Mouse (Mus musculus): ENCODE measurements around the gene Tspoap1.

Gene Tspoap1

DNA sequence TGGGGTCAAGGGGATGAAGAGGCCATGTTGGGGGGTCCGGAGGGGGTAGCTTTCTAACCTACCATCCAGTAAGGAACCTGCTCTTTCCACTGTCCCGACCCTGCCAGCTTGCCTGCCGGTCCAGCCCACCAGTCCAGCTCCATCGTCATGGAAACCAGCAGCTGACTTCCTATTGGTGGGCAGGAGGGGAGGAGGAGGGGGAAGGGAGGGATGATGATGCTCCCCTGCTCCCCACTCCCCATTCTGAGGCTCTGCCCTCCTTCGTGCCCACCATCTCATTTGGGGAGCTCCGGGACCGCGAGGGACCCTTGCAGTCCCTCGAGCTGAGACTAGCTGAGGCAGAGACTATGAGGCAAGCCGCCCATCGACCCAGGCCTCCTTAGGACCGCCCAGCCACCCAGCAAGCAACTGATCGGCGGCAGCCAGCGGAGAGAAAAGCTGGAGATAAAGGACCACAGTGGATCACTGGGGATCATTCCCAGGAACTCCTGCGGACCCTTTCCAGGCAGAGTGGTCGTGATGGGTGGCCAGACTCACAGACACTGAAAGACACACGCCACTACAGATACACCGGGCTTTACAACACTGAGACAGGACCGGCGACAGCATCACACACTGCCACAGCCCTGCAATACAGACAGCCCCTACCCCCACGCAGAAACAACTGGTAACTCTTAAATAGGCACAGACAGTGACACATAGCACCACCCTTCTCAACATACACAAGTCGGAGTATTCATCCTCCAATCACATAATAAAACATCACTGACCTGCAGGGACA lies at the start of gene Tspoap1:
Gene Tspoap1 (plus strand): TSS at position 241 of the 781 bp plus-strand sequence.
- no peak for DNase-seq (ENCODE audit: low read depth, low spot score)

DNA sequence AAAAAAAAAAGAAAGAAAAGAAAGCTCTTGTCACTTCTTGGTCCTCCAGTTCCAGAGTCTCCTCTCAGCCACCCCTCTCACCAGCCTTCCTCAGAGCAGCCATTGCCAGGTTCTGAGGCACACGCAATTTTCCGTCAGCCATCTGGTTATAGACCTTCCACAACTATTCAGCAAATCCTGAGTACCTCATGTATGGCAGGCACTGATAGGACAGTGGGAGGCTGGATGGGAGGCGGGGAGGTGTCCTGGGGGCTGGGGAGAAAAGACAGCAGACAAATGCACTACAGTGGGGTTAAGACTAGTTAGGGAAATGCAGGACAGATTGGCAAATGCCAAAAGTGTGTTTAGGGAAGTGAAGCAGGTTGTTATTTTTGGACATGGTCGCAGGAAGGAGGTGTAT lies 48.2 kb upstream of the Tspoap1 start:
- no peak for DNase-seq (ENCODE audit: low read depth, low spot score)

DNA sequence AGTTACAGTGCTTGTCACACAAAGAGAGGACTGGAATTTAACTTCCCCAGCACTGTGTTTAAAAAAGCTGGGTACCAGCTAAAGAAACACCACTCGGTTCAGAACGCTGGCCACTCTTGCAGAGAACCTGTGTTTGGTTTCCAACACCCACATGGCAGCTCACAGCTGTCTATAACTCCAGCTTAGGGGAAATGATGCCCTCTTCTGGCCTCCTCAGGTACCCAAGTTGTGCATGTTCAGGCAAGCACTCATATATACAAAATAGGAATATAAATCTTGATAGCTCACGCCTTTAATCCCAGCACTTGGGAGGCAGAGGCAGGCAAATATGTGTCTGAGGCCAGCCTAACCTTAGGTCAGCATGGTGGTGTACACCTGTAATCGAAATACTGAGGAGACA lies 44.3 kb upstream of the Tspoap1 start:
- no peak for DNase-seq (ENCODE audit: low read depth, low spot score)

DNA sequence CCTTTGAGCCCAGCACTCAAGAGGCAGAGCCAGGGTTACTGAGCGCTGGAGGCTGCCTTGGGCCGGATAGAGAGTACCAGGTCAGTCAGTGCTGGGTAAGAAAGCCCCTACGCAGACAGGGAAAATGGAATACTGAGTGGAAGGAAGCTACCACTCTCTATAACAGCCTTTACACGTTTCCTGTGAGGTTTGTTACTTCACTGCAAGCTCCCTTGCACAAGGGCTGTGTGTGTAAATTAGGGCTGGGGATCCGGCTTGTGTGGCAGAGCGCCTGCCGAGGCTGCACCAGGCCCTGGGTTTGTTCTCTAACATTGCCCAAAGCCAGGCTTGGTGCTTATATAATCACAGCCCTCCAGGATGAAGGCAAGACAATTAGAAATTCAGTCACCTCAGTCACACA lies 40.8 kb upstream of the Tspoap1 start:
- no peak for DNase-seq (ENCODE audit: low read depth, low spot score)

DNA sequence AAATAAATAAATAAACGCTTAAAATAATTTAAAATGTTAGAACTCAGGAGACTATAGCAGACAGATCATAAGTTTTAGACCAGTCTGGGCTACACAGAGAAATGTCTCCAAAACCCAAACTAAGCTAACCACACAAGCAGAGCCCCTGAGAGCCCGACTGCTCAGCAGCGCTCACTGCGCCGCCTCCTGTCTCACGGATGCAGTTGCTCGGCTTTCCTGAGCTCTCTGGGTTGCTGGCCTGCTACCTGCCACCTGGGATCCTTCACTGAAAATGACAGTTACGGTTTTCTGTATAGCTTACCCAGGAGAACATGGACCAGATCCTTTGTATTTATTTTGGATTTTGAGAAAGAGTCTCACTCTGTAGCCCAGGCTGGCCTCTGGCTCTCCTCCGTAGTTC lies 40.0 kb upstream of the Tspoap1 start:
- no peak for DNase-seq (ENCODE audit: low read depth, low spot score)

DNA sequence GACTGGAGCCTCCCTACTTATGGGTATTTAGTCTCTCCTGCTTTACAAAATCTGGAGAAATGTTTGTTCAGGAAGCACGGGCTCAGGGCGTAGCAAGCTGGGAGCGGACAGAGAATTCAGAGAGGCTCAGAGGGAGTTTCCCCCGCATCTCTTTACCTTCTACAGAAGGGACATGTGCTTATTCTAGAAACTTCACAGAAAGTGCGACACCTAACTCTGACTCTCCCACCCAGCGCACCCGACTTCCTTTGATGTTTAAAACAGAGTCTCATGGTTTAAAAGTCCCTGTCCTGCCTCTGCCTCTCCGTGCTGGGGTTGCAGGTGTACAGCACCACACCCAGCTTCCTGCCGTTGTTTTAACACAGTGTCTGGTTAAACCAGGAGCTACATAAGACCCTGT lies 39.5 kb upstream of the Tspoap1 start:
- DNase-seq (ENCODE audit: low read depth, low spot score), result no peak

DNA sequence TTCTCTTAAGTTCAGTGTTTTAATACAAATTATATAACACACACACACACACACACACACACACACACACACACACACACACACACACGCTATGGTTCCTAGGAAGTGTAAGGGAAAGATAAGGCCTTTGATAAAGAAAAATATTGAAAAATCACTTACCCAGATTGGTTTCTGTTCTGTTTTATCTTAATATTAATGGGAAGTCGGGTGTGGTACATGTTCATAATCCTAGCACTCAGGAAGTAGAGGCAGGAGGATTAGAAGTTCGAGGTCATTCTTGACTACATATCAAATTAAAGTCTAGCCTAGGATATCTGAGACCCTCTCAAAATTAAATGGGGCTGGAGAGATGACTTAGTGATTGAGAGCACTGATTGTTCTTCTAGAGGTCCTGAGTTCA lies 38.2 kb upstream of the Tspoap1 start:
- no peak for DNase-seq (ENCODE audit: low read depth, low spot score)

DNA sequence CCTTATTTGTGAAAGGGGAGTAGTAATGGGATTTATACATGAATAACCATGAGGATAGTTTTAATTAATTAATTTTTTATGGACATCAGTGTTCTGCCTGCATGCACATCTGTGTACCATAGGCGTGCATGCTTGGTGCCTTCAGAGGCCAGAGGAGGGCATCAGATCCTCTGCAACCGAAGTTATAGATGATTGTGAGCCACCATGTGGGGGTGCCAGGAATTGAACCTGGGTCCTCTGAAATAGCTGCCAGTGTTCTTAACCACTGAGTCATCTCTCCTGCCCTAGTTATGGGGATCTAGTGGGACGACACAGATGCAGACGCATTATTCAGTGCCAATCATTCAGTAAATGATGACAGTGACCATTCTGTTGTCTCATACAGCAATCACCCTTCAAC lies 37.5 kb upstream of the Tspoap1 start:
- no peak for DNase-seq (ENCODE audit: low read depth, low spot score)

DNA sequence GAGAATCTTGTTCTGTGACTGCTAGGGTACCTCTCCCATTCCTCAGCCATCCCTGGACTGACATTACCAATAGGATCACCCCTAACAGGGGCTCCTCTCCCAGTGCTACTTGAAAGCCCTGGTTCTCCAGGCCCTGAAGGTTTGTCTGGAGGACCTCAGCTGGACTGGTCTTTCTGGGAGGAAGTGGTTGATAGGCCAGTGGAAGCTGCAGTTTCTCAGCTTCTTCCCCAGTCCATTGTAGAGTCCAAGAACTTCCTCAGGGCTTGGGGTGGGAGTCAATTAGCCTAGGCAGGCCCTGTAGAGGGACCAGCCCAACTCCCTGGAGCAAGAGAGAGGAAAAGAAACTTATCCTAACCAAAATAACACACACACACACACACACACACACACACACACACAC lies 34.8 kb upstream of the Tspoap1 start:
- DNase-seq (ENCODE audit: low read depth, low spot score), result no peak

DNA sequence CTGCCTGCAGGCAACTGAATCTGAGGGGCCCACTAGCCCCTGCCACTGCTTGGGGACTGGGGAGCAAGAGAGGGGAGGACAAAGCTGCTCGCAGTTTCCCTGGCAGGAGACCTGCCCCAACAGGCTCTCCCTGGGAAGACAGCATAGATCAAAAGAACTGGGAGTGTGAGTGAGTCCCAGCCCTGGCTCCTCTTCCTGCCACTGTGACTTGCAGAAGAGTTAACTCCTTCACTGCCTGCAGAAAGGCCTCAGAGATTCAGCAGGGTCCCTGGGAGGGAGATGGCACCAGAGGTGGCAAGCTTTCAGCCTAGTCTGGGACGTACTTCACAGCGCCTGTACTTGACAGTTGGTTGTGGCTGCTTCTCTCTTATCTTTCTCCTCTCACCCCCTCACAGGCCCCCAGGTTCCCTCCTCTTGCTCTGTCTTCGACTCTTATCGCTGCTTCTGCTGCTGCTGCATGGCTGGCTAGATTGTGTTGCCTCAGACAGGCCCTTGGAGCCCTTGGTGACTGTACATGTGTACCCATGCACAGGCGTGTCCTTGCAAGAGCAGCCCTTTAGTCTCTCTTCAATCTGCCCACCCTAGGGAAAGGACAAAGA lies 34.3 kb upstream of the Tspoap1 start:
- peak; percentile 50 for DNase-seq (ENCODE audit: low read depth, low spot score)

DNA sequence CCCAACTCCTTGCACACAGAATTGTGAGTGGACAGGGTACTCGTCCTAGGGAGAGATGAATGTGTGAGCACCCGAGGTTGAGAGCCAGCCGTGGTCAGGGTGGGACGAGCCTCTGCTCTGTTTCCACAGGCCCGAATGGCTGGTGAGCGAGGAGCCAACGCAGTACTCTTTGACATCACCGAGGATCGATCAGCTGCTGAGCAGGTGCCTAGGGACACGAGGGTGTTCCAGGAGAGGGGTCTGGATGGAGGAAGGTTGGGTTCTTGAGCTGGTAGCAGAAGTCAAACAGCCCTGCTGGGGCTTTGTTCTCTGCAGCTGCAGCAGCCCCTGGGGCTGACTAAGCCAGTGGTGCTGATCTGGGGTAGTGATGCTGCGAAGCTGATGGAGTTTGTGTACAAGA lies 33.3 kb upstream of the Tspoap1 start:
- DNase-seq (ENCODE audit: low read depth, low spot score), result no peak

DNA sequence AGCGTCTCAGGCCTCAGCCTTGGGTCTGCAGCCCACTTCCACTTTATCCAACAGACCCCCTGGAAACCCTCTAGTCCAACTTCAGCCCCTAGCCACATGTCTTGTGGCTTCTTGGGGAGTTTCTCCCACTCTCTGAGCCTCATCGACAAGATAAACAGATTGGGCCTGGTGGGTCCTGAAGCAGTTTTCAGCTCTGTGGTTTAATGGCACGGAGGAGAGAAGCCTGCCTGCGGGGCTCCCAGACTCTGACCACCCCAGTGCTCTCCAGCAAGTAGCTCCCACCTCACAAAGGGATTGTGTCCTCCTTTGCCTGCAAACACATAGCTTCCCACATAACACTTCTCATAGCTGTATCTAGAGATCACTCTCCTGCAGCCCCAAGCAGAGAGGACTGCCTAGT lies 32.9 kb upstream of the Tspoap1 start:
- DNase-seq (ENCODE audit: low read depth, low spot score), result no peak

DNA sequence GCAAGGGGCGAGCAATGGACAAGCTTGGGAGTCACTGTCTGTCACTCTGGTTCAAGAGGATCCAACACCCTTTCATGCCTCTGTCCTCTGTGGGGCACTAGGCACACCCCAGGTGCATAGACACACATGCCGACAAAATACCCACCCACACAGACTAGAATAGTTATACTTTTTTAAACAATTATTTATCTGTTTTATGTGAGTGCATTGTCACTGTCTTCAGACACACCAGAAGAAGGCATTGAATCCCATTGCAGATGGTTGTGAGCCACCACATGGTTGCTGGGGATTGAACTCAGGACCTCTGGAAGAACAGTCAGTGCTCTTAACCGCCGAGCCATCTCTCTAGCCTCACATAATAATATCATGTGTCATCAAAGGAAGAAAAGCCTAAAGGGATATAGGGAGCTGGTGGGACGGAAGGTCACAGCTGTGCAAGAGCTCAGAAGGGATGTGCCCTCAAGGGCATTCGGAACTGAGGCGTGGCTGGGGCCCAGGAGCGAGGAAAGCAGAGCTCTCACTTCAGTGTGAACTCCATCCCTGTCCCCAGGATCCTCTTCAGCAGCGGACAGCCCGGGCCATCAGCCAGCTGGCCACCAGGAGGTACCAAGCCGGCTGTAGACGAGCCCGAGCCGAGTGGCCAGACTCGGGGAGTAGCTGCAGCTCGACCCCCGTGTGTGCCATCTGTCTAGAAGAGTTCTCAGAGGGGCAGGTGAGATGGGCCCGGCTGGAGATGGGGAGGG lies 31.3 kb upstream of the Tspoap1 start:
- no peak for DNase-seq (ENCODE audit: low read depth, low spot score)

DNA sequence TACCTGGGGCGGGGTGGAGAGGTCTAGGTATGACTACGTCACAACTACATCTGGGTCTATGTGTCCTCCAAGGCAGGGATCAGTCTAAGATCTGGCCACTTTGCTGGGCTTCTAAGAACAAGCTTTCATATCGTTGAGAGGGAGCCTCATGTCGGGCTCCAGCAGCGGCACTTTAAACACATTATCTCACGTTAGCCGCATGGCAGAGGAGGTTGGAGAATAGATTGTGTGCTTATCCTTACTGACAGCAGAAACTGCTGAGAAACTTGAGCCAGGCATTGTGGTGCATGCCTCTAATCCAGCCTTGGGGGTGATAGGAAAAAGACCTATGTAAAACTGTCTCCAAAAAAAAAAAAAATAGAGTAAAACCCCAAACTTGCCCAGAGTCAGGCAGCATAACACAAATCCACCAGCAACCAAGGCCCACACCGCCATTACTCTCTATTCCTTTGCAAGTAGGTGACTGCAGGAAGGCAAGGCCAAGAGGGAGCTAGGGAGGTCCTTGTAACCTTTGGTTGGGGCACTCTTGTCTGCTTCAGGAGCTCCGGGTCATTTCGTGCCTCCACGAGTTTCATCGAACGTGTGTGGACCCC lies 30.7 kb upstream of the Tspoap1 start:
- no peak for DNase-seq (ENCODE audit: low read depth, low spot score)

DNA sequence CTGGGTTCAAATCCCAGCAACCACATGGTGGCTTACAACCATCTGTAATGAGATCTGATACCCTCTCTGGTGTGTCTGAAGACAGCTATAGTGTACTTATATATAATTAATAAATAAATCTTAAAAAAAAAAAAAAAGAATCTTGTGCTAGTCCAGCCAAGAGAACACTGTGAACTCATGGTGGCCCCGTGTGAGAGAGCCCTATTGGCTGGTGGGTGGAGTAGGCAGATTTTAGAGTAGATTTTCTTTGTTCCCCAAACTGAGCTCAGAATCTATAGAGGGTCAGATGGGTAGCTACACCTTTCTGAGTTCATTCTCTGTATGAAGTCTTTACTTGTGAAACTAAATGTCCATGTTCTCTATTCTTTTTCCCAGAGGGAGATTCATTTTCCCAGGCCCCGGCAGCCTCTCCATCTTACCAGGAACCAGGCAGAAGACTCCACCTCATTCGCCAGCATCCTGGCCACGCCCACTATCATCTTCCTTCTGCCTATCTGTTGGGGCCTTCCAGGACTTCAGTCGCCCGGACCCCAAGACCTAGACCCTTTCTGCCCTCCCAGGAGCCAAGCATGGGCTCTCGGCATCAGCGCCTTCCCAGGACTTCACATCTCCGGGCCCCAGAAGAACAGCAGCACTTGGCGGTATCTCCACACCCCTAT lies 29.6 kb upstream of the Tspoap1 start:
- DNase-seq (ENCODE audit: low read depth, low spot score), result no peak

DNA sequence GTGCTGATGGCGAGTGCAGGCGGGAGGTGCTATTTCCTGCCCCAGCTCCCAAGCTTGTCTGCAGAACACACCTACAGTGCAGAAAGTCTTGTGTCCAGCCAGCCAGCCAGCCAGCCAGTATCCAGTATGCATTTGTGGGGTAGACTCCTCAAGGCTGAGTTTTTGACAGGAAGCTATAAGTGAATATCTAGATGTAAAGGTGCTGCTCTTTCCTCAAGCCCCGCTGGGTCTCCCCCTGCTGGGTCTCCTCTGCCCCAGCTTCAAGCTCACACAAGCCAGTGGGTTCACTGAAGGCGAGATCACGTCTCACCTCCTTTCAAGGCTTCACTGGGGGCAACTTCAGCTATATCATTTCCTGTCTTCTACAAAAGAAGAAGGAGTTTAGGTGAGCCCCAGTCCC lies 26.0 kb upstream of the Tspoap1 start:
- DNase-seq (ENCODE audit: low read depth, low spot score), result no peak

DNA sequence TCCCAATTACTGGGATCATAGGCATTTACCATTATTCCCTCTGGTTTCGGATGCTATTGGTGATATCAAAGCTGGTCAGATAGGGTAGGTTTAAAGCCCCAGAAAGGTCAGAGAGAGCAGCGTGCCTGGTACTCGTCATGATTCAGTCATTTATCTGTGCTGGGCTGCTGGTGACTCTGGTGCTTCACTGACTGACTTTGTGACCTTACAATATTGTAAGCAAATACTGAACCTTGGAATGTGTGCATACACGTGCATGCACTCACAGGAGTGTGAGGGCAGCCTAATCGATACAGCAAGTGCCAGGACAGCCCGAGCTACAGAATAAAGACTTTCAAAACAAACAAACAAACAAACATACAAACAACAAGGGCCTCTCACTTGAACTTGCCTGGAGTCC lies 24.6 kb upstream of the Tspoap1 start:
- no peak for DNase-seq (ENCODE audit: low read depth, low spot score)

DNA sequence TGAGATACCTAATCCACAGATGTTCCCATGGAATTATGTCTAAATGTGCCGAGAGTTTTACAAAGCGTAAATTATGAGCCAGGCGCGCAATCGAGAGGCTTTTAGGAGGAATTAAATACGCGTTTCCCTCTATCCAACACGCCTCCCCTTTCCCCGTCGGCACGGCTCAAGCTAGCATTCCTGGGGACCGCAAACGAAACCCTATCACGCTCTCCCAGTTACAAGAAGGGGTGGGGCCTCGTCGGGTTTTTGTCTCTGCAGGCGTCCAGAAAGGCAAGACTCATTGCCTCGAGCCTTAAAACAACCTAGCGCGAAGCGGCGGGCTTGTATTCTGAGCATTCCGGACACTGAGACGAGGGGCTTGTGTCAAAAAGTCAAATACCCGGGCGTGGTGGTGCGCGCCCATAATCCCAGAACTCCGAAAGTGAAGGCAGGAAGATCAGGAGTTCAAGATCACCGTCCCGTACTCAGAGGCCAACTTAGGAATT lies 23.6 kb upstream of the Tspoap1 start:
- peak; percentile 68 for DNase-seq (ENCODE audit: low read depth, low spot score)

DNA sequence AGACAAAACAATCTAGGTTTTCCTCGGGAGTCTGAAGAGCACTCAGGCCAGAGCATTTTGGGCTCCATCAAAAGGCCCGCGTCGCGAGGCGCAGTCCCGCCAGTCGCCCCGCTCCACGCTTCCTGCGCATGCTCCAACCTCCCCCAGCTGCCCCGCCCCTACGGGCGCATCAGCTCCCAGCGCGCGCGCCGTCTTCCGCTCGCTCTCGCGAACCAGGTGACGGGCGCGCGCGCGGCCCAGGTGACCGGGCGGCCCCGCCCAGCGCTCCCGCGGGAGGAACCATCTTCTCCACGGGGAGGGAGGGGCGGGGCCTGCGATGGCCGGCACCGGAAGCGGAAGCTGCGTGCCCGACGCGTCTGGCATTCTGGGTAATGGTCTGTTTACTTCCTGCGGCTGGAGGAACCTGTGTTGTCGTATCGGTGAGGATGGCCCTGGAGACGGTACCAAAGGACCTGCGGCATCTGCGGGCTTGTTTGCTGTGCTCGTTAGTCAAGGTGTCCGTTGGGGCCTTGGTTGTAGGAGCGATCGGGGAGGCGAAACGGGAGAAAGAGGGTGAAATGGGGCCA lies 23.1 kb upstream of the Tspoap1 start, which contains the start of gene Supt4a:
Gene Supt4a (plus strand): TSS at position 378 of the 566 bp plus-strand sequence.
- peak; percentile 97 for DNase-seq (ENCODE audit: low read depth, low spot score)

DNA sequence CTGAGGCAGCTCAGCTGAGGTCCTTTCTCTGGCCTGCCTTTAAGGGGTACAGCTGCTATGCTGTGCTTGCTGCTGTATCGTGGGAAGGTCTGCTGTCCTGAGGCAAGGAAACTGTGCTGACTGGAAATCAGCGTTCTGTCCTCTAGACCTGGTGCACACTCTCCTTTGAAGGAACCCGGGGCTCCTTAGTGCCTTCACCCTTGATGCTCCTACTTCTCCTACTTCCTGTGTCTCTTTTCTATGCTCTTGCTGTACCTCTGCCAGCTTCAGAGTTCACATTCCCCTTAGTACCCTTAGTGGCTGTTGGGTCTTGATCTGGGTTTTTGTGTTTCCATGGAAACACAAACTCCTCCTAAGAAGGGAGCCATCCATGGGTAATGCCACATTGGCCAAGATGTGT lies 16.6 kb upstream of the Tspoap1 start:
- no peak for DNase-seq (ENCODE audit: low read depth, low spot score)

DNA sequence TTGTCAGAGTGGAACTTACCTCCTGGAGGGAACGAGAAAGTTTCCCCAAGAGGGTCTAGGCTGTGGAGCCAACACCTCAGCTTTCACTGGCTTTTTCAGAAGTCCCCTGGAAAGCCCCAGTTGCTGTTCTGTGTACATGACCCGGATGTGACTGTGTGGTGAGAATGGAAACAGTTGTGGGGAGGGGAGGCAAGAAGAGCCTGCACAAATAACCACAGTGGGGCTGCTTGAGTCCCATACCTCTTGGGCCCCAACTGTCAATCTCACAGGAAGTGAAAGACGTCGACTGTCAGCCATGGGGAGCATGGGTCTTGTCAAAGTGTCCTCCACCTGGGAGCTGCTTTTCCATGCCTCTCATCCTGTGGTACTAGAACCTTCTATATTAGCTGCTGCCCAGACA lies 15.4 kb upstream of the Tspoap1 start:
- no peak for DNase-seq (ENCODE audit: low read depth, low spot score)
